Mouse (Mus musculus) liver, postnatal 0 days (tissue): ENCODE data around the gene Macf1.
A peak's percentile ranks its signal among the peaks of the same experiment; 100 is the strongest.

Source experiments
- CTCF ChIP-seq: sonication (generic); IDR thresholded peaks from 2 replicates; pipeline ENCODE4 v1.5.1; 2016; ENCODE audit warnings: antibody characterized with exemption, low read depth
- EP300 ChIP-seq: IDR thresholded peaks from 2 replicates; pipeline ENCODE4 v1.6.1; 2016; ENCODE audit warnings: antibody characterized with exemption, low read depth, mild to moderate bottlenecking

- TF ChIP-seq CTCF (peak; percentile 25; the same call in 1 of the 2 replicates), EP300 (no peak)
Observed at GRCm38 (mm10) chr4:123532001-123532400, 152.2 kb downstream of the Macf1 start.
